In genomic region chr11:76056487-76056886, GRCm38 (mm10) we compare ENCODE assay signal across 15 mouse cellular contexts. TPM values are rescaled to one million over a fixed set of nuclear protein-coding genes. Genes with fewer than 3 reads are reported as not detected.
DNase-seq lines count a peak whose midpoint lies in the region; ATAC-seq and TF ChIP-seq lines count a peak whose summit lies in the region.
"Had no signal": no experiment of that assay in that cellular context is flagged by ENCODE, and none has a peak within 500 bp of the region (broad histone marks: within the 10 kb centered on the region; RNA-seq: fewer than 3 reads in every experiment).

No protein-coding gene starts in this region.

- no peaks in the 10 kb centered on the region for H3K27me3 ChIP-seq in heart, adult 2 months (ENCODE audit: control insufficient read depth, insufficient read depth, low read length)
- H3K27me3 ChIP-seq in midbrain, embryonic 14.5 days (ENCODE audit: control insufficient read depth, insufficient read depth, low read length) = no peaks in the 10 kb centered on the region
- H3K27me3 ChIP-seq in midbrain, embryonic 15.5 days (replicated peaks) = no peaks in the 10 kb centered on the region
- H3K27me3 ChIP-seq: liver, embryonic 13.5 days; Patski; stomach, embryonic 15.5 days had no signal

- no peaks in the 10 kb centered on the region for H3K79me2 ChIP-seq in heart, adult 2 months (replicated peaks; ENCODE audit: control insufficient read depth, insufficient read depth, low read length)

- ATAC-seq in midbrain, embryonic 14.5 days (ENCODE audit: low FRiP score, low TSS enrichment) = no peak
- ATAC-seq in midbrain, embryonic 15.5 days (replicated peaks) = no peak
- no peak for ATAC-seq in megakaryocyte, adult 5-6 weeks (ENCODE audit: poor library complexity, severe bottlenecking)
- ATAC-seq in inflammation-experienced regulatory T-cells, adult 6 months = no peak
- ATAC-seq: Patski had no signal

- no peak for TF ChIP-seq EP300 in heart, adult 2 months (IDR thresholded peaks at IDR 0.05; ENCODE audit: insufficient read depth, low read depth, low read length)

- no peak overlapping the region for H3K4me3 ChIP-seq in heart, adult 2 months
- no peak overlapping the region for H3K4me3 ChIP-seq in midbrain, embryonic 14.5 days (replicated peaks; ENCODE audit: low read depth, low read length)
- H3K4me3 ChIP-seq in midbrain, embryonic 15.5 days = no peak overlapping the region
- H3K4me3 ChIP-seq: liver, embryonic 13.5 days; midbrain, embryonic 10.5 days; stomach, embryonic 15.5 days had no signal

- no peak overlapping the region for H3K4me2 ChIP-seq in midbrain, embryonic 14.5 days (ENCODE audit: low read length)
- no peak overlapping the region for H3K4me2 ChIP-seq in midbrain, embryonic 15.5 days
- H3K4me2 ChIP-seq: liver, embryonic 13.5 days; stomach, embryonic 15.5 days had no signal

- H3K36me3 ChIP-seq in heart, adult 2 months (ENCODE audit: control insufficient read depth, insufficient read depth, low read length) = no peaks in the 10 kb centered on the region
- peaks cover 22% of the 10 kb centered on the region; the same call in 1 of the 2 replicates for H3K36me3 ChIP-seq in midbrain, embryonic 14.5 days (ENCODE audit: control insufficient read depth, insufficient read depth, low read length)
- peaks cover 2% of the 10 kb centered on the region; the same call in 1 of the 2 replicates for H3K36me3 ChIP-seq in midbrain, embryonic 15.5 days (replicated peaks)
- H3K36me3 ChIP-seq: liver, embryonic 13.5 days; stomach, embryonic 15.5 days had no signal

- 28% methylated on average over 3 of the region's 3 CpGs for WGBS in heart, adult 2 months
- WGBS in midbrain, embryonic 14.5 days = 27% methylated on average over 3 of the region's 3 CpGs
- WGBS in midbrain, embryonic 15.5 days = 23% methylated on average over 3 of the region's 3 CpGs

- peaks cover 3% of the 10 kb centered on the region; the same call in 1 of the 2 replicates for H3K4me1 ChIP-seq in heart, adult 2 months (ENCODE audit: control insufficient read depth, insufficient read depth, low read length)
- H3K4me1 ChIP-seq in midbrain, embryonic 14.5 days (ENCODE audit: control insufficient read depth, insufficient read depth, low read length) = no peaks in the 10 kb centered on the region
- no peaks in the 10 kb centered on the region for H3K4me1 ChIP-seq in midbrain, embryonic 15.5 days
- H3K4me1 ChIP-seq: liver, embryonic 13.5 days; midbrain, embryonic 10.5 days had no signal

- intact Hi-C loops in heart, adult 2 months (cut with DNase I) = loop anchor here (2.0 kb wide), 2 partner anchors 26 to 30 kb away; partner anchors contain the start of gene Rflnb
- intact Hi-C loops in heart, postnatal 36 days (cut with DNase I) = no loop called here

- H3K27ac ChIP-seq in heart, adult 2 months = no peak overlapping the region
- no peak overlapping the region for H3K27ac ChIP-seq in midbrain, embryonic 14.5 days (replicated peaks; ENCODE audit: low read depth, low read length)
- no peak overlapping the region for H3K27ac ChIP-seq in midbrain, embryonic 15.5 days
- H3K27ac ChIP-seq: liver, embryonic 13.5 days; midbrain, embryonic 10.5 days; stomach, embryonic 15.5 days had no signal

- TF ChIP-seq CTCF in heart, adult 2 months (IDR thresholded peaks at IDR 0.05) = peak; percentile 72

- TF ChIP-seq POLR2A in heart, adult 2 months (IDR thresholded peaks at IDR 0.05; ENCODE audit: insufficient read depth, low read depth, low read length) = no peak

- no peak for DNase-seq in heart, adult 2 months
- DNase-seq in heart, postnatal 36 days = no peak
- peak; percentile 36 for DNase-seq in midbrain, embryonic 14.5 days
- peak; percentile 18 for DNase-seq in WW6 (ENCODE audit: low read depth, low spot score)
- peak; percentile 30 for DNase-seq in naive thymus-derived CD4-positive, alpha-beta T cell, adult 2 months (ENCODE audit: low read depth)
- DNase-seq: heart, postnatal 14 days; layer of hippocampus, adult 9-11 months; liver, embryonic 13.5 days had no signal

- no peak overlapping the region for H3K9ac ChIP-seq in heart, adult 2 months (ENCODE audit: low read depth, low read length)
- no peak overlapping the region for H3K9ac ChIP-seq in midbrain, embryonic 14.5 days (replicated peaks; ENCODE audit: low read length)
- H3K9ac ChIP-seq in midbrain, embryonic 15.5 days = no peak overlapping the region
- H3K9ac ChIP-seq: liver, embryonic 13.5 days; stomach, embryonic 15.5 days had no signal

- no peaks in the 10 kb centered on the region for H3K9me3 ChIP-seq in midbrain, embryonic 14.5 days (ENCODE audit: control insufficient read depth, low read length)
- no peaks in the 10 kb centered on the region for H3K9me3 ChIP-seq in midbrain, embryonic 15.5 days
- H3K9me3 ChIP-seq: liver, embryonic 13.5 days; midbrain, embryonic 10.5 days; stomach, embryonic 15.5 days had no signal

RNA-seq across cellular contexts. Expression of gene Rflnb, which starts 28.9 kb away (rescaled TPM):
- total RNA-seq in heart, adult 2 months (2021) = 10 to 100 TPM; 30.7 to 36.7 TPM
- 18.5 and 34.4 TPM in 2 replicates for polyA plus RNA-seq in heart, adult 2 months (2012; rRNA removed)
- total RNA-seq in heart, postnatal 36 days (2021) = 10 to 100 TPM; 33.3 to 50.0 TPM
- 6.3 and 7.7 TPM in 2 replicates for polyA plus RNA-seq in midbrain, embryonic 14.5 days (2014; fragmentation: Nextera tagmentation; extraction: Ambion mirVana)
- polyA plus RNA-seq in midbrain, embryonic 15.5 days (2015; fragmentation: Nextera tagmentation; extraction: Ambion mirVana) = 10.9 and 11.3 TPM in 2 replicates
- 34.6 and 37.5 TPM in 2 replicates for total RNA-seq in megakaryocyte, adult 5-6 weeks (2015)
- total RNA-seq in megakaryocyte, adult 5-6 weeks (2017) = 45.7 and 54.6 TPM in 2 replicates
- 10 to 100 TPM in 2 of 3 experiments, 1 to 10 TPM in 1; 7.9 to 25.3 (median 24.8) TPM for polyA plus RNA-seq in inflammation-experienced regulatory T-cells, adult 6 months (2017; shearing (Covaris generic))

RNA-seq across cellular contexts. Expression of gene 1700016K19Rik, which starts 56.8 kb away (rescaled TPM):
- total RNA-seq in heart, adult 2 months (2021) = not detected
- 1.3 TPM in 1 of 2 replicates, not detected in the other for polyA plus RNA-seq in heart, adult 2 months (2012; rRNA removed)
- not detected for total RNA-seq in heart, postnatal 36 days (2021)
- polyA plus RNA-seq in midbrain, embryonic 14.5 days (2014; fragmentation: Nextera tagmentation; extraction: Ambion mirVana) = 2.1 and 2.7 TPM in 2 replicates
- polyA plus RNA-seq in midbrain, embryonic 15.5 days (2015; fragmentation: Nextera tagmentation; extraction: Ambion mirVana) = 4.8 and 5.5 TPM in 2 replicates
- total RNA-seq in megakaryocyte, adult 5-6 weeks (2015) = not detected in 2 replicates
- total RNA-seq in megakaryocyte, adult 5-6 weeks (2017) = not detected in 2 replicates
- polyA plus RNA-seq in inflammation-experienced regulatory T-cells, adult 6 months (2017; shearing (Covaris generic)) = under 1 TPM in 1 of 3 experiments, not detected in 2; 0.62 TPM
- total RNA-seq: gastrocnemius, adult 18-20 months had no signal
- polyA plus RNA-seq: liver, embryonic 13.5 days had no signal

Comparison
In these comparisons a context has a peak if more than half of its experiments do, and no peak if none do; other contexts are left out.
1. DNase-seq: peak in midbrain, embryonic 14.5 days (single experiment), WW6 (single experiment) and naive thymus-derived CD4-positive, alpha-beta T cell, adult 2 months (single experiment); none in heart, adult 2 months (0 of 2) and heart, postnatal 36 days (0 of 2).